Mouse (Mus musculus) urinary bladder, postnatal 25 days (tissue): ENCODE results near the gene Tctn3.
"Not testable (repeated sequence)": the region's sequence is repeated elsewhere in the genome, so short reads cannot be mapped to it uniquely, and the experiment has no call there.

Source experiments
- DNase-seq: peaks from one replicate; pipeline ENCODE4 v3.0.0; 2022; ENCODE audit warnings: low spot score

Gene Tctn3

DNA sequence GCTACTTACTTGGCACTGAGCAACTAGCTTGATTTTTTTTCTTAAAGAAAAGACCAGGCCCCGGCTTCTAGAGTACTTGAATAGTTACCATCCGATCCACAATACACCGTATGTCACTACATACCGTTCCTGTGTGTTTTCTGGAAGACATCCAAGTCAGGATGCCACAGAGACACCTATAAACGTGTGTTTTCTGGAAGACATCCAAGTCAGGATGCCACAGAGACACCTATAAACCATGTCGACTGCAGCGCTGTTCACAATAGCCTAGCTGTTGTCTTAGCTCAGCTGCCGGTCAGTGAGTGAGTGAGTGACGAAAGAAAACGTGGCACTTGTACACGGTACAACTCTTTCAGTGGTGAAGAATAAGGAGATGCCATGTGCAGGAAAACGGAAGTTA, 13.9 kb upstream of the Tctn3 start:
- DNase-seq, result no peak

DNA sequence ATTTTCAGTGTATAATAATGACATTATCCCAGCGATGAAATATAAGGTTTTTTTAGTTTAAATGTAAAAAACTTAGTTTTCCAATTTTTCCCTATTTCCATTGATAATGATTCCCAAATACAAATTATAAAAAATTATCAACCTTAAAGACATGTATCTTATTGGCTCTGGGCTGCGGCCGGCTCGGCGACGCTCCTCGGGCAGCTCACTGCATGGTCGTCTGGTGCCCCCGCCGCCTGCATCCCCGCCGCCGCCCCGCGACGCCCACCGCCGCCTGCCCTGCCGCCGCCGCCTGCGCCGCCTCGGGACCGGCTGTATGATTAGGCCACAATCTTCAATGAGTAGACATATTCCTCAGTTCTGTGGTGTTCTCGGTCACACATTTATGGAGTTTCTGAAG, 9.6 kb upstream of the Tctn3 start:
- not testable (repeated sequence) for DNase-seq

DNA sequence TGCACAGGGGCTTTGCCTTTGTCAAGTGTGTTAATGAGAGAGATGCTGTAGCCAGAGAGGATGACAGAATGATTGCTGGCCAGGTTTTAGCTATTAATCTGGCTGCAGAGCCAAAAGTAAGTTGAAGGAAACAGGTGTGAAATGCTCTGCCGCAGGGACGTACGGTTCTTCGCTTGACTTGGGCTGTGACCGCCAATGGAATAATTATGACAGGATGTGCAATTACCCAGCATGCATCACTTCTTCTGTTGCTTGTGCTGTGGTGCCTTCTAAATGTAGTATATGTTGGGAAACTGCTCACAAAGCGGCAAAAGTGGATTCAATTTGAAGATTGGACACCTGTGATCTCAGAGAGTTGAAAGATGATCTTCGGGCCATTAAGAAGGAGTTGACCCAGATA, 4.0 kb upstream of the Tctn3 start:
- no peak for DNase-seq

DNA sequence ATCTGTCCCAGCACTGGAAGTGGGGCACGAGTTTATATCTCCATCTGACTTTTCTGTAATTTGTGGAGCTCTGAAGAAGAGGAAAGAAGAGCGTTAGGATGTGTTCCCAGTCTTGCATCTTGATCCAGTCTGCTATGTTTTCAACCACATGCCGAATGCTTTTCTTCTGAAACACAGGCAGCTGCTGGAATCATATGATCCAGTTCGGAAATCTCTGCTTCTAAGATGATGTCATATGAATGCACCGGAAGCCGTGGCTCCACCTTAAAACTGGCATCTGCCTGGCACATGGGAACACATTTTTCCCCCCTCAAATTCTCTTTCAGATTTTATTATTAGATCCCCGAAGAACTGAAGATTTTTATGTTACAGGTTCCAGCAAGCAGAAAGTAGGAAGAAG, 2.8 kb upstream of the Tctn3 start:
- no peak for DNase-seq

DNA sequence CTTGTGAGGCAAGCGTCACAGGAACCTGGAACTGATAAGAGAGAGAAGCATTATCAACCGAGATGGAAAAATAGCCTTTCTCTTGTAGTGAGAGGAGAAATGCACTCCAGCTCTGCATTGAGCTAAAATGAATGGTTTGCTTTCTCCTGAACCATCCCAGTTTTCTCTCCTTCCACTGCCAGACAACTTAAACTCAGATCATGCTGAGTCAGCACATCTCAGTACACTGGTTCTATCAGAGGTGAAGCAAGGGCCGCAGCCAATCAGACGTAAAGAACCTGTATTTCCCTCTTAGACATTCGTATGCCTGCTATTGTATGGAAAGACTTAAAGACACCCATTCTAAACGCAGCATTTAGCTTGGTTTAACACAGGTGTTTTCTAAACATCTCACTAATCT, 4.4 kb downstream of the Tctn3 start:
- DNase-seq, result no peak

DNA sequence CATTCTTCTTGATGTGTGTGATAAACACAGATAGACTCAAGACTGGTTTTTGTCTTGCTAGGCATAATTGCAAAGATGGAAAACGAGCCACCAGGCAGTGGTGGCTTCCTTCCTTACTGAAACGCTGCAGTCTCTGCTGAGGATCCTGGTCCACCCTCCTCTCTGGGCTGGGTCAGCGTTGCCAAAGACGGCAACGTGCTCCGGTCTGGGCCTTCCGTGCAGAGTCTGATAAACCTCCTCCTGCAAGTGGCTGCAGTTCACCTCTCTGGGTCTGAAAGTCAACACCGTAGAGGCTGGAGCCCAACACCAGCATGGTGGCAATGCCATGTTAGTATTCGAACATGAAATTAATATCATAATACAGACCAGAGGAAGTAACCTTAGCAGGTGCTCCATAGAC, 6.8 kb downstream of the Tctn3 start:
- no peak for DNase-seq

DNA sequence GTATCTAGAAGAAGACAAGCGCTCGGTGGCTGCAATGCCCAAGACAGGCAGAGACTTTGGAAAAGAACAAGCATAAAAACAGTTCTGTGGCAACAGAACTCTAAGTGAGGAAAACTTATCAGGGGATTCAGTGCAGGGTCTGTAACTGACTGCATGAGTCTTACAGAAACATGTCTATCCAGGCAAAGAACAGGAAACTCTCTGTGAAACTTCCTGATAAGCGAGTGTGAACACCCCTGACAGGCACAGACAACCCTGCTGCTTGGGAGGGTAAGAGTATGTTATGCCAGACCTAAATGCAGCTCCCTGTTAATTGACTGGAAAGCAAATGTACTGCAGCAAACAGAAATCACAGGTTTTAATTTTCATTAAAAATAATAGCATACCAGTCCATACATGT, 10.2 kb downstream of the Tctn3 start:
- DNase-seq, result no peak

DNA sequence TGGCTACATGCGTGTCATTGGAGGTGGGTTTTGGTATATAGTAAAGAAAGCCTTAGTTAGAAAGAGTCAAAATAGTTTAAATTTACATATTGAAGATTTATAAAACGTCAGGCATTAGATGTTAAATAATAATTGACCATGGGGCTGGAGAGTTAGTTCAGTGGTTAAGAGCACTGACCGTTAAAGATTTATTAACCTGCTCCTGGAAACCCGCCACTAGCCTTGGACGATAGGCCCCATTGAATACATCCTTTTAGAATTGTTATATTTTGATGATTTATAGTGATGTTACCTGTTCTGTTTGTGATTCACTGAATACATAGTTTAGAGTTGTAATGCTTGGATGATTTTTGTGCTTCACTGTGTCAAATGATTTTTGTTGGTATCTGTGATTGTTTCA, 11.2 kb downstream of the Tctn3 start:
- DNase-seq, result not testable (repeated sequence)

DNA sequence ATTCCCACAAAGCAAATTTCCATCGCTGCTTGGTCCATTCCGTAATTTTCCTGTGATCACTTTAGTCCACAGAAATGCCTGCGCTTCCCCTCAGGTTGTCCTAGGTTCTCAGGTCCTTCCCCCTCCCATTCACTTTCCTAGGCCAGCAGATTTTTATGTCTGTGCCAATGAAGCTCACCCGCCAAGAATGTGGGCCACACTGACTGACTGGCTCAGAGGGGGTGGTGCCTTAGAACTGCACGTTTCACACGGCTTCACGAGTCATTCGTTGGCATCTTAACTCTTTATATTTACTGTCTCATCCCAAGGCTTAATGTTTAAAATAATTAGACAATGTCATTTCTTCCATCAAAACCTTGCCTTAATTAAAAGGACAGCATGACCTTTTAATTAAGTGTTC, 16.2 kb downstream of the Tctn3 start:
- DNase-seq, result no peak

DNA sequence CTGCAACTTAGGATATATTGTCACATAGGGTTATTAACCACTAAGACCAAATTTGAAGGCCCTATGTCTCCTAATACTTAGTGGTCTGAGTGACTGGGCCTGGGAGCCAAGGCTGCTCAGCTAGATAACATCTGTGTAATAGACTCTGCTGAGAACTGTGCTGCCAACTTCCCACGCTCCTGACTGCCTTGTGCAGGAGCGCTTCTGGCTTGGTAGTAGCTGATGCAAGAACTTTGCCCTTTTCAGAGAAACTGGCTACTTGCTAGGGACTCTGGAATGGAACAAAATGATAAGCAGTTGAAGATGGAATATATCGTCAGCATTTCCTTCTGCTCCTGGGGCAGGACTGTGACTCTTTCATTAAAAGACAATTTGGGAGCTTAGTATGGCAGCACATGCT, 16.8 kb downstream of the Tctn3 start:
- DNase-seq, result no peak

DNA sequence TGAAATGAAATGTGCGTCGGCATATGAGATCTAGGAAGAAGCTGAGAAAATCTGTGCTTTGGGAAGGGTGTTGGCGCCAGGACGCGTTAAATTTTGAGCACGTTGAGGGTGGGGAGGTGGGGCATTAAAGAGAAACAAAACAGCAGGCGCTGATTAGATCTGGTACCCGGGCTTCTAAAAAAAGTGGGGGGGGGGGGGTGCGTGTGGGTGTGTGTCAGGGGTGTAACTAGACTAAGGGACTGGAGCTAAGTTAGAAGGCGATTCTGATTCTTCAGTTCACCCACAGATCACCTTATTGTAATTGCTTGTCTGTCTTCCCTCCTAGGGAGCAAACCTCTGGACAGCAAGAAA, 22.5 kb downstream of the Tctn3 start:
- no peak for DNase-seq

DNA sequence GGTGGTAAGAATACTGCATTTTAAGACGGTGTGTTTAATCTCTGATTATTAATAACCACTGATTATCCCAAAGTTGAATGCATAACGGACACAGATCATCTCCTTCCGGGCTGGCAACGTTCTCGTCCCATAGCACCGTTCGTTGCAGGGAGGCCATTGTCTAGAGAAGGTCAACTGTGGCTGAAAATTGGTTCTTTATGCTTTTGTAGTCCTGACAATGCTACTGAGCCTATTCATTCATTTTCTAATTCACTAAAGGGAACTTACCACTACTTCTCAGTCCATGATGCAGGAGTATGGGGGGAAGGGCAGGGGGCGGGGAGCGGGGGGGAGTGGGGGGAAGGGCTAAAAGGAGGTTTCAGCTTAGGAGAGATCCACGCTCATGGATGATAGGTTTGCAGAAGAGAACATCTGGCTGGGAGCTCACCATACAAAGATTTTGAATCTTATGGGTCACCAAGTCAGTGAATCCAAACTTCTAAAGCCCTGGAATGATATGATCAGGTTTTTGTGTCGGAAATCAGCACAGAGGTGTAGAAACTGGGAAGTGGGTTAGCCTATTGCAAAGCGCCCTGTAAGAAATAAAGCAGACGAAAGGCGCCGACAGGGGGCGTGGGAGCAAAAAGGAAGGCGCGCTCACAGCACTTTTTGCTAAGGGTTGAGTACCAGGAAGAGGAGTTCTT, 23.0 kb downstream of the Tctn3 start:
- DNase-seq, result peak; percentile 88

DNA sequence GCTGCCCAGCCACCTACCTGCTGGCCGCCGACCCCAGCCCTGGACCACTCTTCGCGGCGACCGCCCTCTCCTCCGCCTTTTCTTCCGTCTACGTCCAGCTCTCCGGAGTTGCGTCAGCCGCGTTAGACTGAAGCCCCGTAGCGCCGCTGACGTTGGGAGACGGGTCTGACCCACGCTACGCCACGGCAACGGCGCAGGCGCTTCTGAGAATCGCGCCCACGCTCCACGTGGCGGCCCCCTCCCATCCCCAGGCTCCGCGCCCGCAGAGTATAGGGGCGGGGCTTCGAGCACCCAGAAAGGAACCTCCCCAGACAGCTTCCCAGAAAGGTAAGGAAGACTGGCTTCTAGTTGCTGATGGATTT, 23.8 kb downstream of the Tctn3 start, which contains the start of gene Aldh18a1:
Aldh18a1 (minus strand) TSS at position 171 of the 362 bp plus-strand sequence.
- DNase-seq, result peak; percentile 96

DNA sequence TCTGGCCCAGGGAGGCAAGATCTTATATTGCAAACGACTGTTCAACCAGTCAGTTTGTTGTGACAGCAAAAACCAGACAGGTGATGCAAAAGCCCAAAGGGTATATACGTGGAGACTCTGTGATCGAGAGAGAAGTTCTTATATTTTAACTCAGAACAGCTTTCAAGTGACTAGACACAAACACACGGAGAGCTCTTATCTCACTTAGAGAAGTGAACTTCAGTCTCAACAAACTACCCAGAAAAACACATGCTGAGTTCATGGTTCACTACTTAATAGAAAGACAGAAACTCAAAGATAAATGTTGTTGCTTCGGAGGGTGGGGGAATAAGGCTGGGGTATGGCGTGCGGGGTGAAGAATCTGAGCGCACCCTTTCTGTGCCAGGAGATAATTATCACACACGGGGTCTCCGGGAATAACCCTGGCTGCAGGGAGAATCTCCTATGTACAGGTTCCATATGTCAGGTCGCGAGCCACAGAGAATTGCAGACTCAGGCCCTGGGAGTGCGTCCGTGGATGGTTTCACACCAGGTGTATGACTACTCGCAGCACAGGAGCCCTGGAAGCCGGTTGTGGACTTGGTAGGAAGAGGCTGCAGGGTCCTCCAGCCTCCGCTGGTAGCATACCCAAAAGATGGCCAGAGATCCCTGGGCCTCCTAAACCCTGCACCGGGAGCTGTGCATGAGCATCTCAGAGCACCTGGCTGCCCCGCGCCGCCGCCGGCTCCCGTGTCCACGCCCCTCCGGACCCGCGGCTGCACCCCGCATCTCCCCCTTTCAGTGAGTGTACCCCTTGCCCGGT, 24.3 kb downstream of the Tctn3 start:
- no peak for DNase-seq

DNA sequence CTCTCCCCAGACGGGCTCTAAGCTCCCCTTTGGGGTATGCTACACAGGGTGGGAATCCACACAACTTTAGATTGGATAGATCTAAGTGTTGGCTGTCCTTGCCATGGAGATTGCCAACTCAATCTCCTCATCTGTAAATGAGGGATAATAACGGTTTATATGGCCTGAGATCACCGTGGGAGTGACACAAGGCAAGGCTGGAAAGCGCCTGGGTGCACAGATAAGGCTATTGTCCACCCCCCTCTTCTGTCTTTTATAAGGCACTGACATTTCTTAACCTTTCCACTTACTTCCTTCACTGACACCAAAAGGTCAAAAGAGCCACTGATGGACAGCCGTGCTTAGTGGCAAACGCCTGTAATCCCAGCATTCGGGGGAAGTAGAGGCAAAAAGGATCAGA, 25.1 kb downstream of the Tctn3 start:
- DNase-seq, result no peak

DNA sequence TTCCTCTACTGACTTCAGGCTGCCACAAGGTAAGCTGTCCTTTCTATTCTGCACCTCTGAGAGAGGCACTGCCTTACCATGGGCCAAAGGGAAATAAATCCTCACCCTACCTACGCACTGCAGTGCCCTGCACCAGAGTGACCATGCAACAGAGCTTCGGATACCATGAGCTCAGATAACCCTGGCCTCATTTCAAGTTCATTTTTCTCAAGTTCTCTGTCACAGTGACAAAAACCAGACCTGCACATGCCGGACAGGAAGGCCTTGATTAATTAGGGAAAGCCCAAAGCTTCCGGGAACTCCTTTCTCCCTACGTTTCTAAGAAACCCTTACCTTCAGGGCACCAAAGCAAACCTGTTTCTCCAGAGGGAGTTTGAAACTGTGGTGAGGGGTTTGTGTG, 30.4 kb downstream of the Tctn3 start:
- DNase-seq, result no peak

DNA sequence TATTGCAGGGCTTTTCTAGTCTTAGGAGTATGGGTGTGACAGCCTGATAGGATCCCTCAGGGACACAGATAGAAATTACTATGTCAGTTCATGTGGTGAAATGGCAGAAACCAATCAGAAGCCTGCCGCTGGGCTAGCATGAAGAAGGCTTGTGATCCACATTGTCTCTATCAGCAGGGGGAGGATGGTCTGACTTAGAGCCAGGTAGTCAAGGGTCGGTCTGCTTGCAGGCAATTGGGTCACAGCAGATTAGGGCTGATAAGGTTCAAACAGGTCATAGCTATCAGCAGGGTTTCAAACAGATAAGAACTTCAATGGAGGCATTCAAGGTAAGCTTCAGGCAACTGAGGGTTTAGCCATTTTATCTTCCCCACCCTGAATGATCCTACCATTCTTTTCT, 31.1 kb downstream of the Tctn3 start:
- DNase-seq, result no peak

DNA sequence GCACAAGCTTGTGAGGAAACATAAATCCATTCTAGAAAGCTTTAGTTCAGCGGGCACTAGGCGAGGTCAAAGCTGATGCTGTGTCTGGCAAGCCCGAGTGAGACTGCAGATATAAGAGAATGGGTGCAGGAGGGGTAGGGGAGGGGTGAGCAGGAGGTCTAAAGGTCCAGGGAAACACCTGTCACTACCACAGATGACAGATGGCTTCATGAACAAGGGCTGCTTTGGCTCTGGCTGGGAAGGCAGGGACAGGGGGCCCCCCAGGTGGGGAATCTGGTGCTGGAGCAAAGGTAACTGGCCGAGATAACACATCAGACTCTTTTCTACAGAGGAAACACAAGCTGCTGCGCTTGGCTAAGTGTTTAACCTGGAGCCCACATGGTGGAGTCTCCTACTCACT, 36.6 kb downstream of the Tctn3 start:
- DNase-seq, result no peak

DNA sequence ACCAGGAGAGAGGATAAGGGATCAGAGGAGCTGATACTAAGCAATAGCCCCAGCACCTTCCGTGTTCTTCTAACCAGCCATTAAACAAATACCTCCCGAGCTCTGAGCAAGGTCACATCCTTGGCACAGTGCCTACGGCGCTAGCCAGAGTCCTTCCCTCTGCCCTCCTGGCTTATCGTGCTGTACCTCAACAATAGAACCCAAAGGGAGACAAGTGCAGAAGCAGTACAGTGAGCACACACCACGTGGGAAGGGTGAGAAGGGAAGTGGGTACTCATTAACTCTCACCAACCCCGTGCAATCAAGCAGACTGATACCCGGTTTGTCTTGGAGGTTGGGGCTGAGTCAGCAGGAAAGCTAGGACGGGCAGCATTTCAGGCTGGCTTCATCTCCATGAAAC, 41.3 kb downstream of the Tctn3 start:
- DNase-seq, result no peak

DNA sequence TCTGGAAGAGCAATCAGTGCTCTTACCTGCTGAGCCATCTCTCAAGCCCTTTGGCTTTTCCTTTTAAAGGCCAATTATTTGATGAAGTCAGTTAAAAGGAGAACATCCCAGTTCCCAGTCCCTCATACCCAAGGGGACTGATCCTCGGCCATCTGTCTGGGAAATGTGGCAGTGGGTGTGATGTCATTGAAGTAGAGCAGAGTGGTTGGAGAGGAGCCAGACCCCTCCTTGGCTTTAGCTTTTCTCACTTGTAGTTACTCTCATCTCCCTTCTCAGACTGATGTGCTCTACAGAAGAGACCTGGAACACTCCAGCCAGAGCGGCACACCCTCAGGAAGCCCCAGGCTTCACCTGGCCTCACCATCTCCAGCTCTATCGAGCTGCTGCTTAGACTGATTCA, 44.4 kb downstream of the Tctn3 start:
- no peak for DNase-seq

DNA sequence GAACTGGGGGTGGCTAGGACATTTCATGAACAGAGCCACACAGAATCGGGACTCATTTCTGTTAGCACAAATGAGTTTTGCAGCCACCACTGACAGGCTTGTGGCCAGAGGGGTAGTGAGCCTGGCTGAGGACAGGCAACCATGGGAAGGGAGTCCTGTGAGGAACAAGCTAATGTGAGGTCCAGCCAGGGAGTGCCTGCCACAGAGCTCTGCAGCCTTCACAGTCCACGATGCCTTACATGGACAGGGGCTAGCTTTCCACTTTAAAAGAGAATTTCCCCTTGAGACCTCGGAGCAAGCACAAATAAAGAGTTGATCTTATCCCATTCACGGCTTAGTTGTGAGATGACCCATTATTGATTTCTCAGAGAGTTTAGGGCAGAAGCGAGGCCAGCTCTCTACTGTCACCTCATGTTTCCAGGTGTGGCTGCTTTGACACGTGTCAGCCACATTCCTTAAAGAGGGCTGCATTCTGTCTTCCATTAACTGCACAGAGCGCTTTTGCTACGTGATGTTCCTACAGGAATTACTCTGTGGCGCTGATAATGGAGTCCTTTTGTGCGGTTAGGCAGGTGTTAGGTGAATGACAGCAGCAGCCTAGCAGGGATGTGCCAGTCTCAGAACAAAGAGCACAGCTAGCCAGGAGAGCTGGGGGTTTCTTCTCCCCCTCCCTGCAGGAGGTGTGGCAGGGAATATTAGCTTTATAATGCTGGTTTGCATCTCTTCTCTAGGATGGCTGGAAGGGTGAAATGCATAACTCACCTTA, 48.0 kb downstream of the Tctn3 start:
- DNase-seq, result no peak

DNA sequence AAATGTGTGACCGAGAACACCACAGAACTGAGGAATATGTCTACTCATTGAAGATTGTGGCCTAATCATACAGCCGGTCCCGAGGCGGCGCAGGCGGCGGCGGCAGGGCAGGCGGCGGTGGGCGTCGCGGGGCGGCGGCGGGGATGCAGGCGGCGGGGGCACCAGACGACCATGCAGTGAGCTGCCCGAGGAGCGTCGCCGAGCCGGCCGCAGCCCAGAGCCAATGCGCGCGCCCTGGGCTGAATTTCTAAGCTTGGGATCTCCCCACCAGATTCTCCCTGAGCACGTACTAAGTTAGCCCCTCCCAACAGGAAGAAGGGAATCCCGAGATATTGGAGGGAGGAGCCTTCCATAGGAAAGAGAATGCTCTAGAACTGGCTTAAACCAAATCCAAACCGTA, 50.5 kb downstream of the Tctn3 start:
- not testable (repeated sequence) for DNase-seq

DNA sequence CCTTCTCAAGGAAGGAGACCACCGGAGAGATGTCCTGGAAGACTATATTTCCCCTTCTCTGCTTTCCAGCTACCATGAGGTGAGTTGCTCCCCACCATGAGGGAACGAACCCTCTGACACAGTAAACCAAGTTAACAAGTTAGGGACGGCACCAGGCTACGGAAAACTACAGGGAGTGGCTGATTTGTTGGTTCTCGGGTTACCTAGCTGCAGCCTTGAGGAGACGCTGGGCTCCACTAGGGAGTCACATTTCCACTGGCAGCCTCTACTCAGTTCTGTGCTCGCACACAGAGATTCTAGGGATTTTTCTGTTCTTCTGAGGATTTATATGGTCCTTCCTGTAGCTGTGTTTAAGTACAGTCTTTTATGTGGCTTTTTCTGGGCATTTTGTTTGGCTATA, 56.0 kb downstream of the Tctn3 start:
- no peak for DNase-seq
